Mouse (Mus musculus) mammary gland, adult 2 months (tissue): ENCODE data around the gene Ddx17. TPM values are rescaled to one million over a fixed set of nuclear protein-coding genes. Genes with fewer than 3 reads are reported as not detected.

Experiments used
- polyA plus RNA-seq: library from polyadenylated mRNA; depleted of rRNA; stranded (reverse); fragments of >200 nt; gene quantifications from 2 replicates; pipeline ENCODE4 v1.2.3, GENCODE M21; 2012; ENCODE audit warnings: low replicate concordance; rRNA removed

Ddx17 gene
- 255 and 343 TPM in 2 replicates for polyA plus RNA-seq

DNA sequence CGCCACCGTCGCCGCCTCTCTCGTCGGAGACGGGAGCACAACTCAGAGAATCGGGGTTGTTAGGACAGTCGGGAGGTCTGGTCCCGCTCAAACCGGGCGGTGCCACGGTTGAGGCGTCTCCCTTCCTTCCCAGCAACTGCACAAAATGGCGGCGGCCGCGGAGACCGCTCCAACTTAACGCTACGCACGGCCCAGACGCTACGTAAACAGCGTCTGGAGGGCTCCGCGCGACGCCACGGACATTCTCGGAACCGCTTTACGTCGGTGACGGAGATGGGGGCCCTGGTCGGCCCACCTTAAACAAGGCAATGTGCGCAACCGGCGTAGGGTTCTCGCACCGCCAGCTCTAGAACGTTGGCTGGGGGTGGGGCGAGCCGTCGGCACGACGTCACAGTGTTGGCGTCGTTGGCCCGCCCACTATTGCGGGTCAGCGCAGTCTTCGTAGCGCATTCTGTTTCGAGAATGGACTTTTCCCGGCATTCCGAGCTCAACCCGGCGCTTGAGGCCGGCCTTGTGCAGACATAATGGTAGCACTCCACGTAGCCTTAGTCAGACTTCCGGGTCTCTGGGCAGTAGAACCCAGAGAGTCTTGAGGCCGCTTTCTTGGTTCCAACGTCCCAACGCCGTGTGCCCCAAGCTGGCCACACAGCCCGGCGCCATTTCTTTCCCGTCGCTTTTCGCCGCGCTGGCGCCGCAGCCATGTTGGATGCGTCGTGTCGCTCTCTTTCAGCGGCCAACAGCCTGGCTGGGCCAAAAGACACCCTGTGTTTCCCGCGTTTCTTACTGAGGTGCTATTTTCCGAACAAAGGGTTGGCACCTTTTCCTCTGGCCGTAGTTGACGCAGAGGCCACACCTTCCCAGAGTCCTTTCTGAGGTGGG is at the start of gene Ddx17:
Gene Ddx17 (minus strand): TSS at position 332 of the 879 bp plus-strand sequence.

GRCm38 (mm10) chr15:79516171-79517096 is 30.1 kb downstream of the Ddx17 start, which contains the start of gene Kdelr3:
Gene Kdelr3 (plus strand): TSS chr15:79516411.

DNA sequence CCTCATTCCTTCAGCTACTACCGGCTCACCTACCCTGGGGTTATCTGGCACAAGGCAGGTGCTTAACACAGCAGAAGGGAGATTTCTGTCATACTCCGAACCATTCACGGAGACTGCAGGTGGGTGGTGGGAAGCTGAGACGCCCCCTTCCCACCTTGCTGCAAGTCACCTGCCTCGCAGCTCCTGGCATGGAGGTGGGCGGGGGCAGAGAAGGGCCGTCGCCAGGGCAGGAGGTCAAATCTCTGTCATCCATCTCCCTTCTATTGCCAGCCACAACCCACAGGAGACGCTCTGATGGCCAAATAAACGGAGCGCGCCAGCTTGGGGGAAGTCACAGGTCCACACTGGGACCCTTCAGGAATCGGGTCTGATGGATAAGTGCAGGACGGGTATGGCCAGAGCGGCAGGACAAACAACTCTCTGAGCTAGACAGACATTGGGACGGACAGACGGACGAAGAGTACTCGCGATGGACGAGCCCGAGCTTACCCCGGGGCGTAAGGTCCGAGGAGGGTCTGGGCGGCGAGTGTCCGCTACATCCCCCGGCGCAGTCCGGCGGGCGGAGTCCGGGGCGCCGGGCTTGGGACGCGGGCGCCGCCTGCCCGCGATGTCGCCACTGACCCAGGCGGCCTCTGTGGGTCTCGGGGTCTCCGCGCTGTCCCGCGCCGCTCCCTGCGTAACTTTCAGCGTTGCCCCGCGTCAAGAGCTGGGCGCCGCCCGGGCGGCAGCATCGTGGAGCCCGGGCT is 41.7 kb downstream of the Ddx17 start, which contains the start of gene Kcnj4:
Gene Kcnj4 (minus strand): TSS at position 535 of the 746 bp plus-strand sequence.

Other genes with a start within 250 kb of the Ddx17 start
- gene Pla2g6, start 218.4 kb downstream of the Ddx17 start, polyA plus RNA-seq = 40.1 and 46.3 TPM in 2 replicates
- gene Maff, start 200.1 kb downstream of the Ddx17 start, polyA plus RNA-seq = 3.9 and 7.9 TPM in 2 replicates
- 174 and 318 TPM in 2 replicates for gene Tmem184b, start 143.2 kb downstream of the Ddx17 start, polyA plus RNA-seq
- gene Csnk1e, start 91.2 kb downstream of the Ddx17 start, polyA plus RNA-seq = 54.3 and 68.8 TPM in 2 replicates
- gene Kcnj4, start 41.5 kb downstream of the Ddx17 start, polyA plus RNA-seq = 0.04 and 0.10 TPM in 2 replicates
- 21.8 and 42.2 TPM in 2 replicates for gene Kdelr3, start 30.3 kb downstream of the Ddx17 start, polyA plus RNA-seq
- gene Dmc1, start 58.4 kb upstream of the Ddx17 start, polyA plus RNA-seq = 0.30 TPM in 1 of 2 replicates, not detected in the other
- gene Fam227a, start 112.2 kb upstream of the Ddx17 start, polyA plus RNA-seq = 0.86 and 1.7 TPM in 2 replicates
- 5.3 and 5.6 TPM in 2 replicates for gene Cby1, start 112.5 kb upstream of the Ddx17 start, polyA plus RNA-seq
- 21.5 and 56.9 TPM in 2 replicates for gene Tomm22, start 124.1 kb upstream of the Ddx17 start, polyA plus RNA-seq
- gene Josd1, start 141.2 kb upstream of the Ddx17 start, polyA plus RNA-seq = 34.1 and 38.1 TPM in 2 replicates
- gene Gtpbp1, start 144.1 kb upstream of the Ddx17 start, polyA plus RNA-seq = 49.1 and 53.4 TPM in 2 replicates
- gene Sun2, start 195.8 kb upstream of the Ddx17 start, polyA plus RNA-seq = 116 and 155 TPM in 2 replicates
- 31.8 and 32.2 TPM in 2 replicates for gene Dnal4, start 231.1 kb upstream of the Ddx17 start, polyA plus RNA-seq